ENCODE assay signal across 8 mouse cellular contexts in the genomic region with DNA sequence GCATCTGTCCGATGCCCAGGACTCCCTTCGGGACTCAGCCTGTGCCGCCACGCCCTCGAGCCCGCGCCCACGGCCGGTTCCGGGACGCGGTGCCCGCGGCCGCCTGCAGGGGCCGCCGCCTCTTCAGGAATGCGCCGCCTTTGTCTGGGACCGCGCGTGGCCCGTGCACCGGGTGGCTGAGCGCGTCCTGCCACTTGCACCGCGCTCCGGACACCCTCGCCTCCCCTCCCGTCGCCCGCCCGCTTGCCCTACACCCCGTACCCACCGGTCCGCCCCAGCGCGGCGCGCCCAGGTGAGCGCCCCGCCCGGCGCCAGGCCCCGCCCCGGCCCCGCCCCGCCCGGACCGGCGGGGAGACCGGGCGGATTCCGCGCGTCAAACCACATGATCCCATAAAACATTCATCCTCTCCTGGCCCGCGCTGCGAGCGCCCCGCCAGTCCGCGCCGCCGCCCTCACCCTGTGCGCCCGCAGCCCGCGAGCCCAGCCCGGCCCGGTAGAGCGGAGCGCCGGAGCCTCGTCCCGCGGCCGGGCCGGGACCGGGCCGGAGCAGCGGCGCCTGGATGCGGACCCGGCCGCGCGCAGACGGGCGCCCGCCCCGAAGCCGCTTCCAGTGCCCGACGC. TPM values are rescaled to one million over a fixed set of nuclear protein-coding genes. Genes with fewer than 3 reads are reported as not detected.
DNase-seq lines count a peak whose midpoint lies in the region; ATAC-seq and TF ChIP-seq lines count a peak whose summit lies in the region.

Rtn4r (plus strand) TSS at position 402 of the 621 bp plus-strand sequence.

- H3K4me3 ChIP-seq in ES-Bruce4 (ENCODE audit: low read depth, low read length): peak within 1 kb of the TSS; percentile 79
- peak within 1 kb of the TSS; percentile 57 for H3K4me3 ChIP-seq in embryonic facial prominence, embryonic 15.5 days (replicated peaks)

- H3K9ac ChIP-seq in ES-Bruce4 (ENCODE audit: low read depth, poor library complexity, severe bottlenecking): peak within 1 kb of the TSS; percentile 81
- H3K9ac ChIP-seq in embryonic facial prominence, embryonic 15.5 days: peak within 1 kb of the TSS; percentile 31

- H3K27ac ChIP-seq in ES-Bruce4 (ENCODE audit: insufficient read depth, low read length): no peak within 1 kb of the TSS
- H3K27ac ChIP-seq in embryonic facial prominence, embryonic 15.5 days (replicated peaks): no peak within 1 kb of the TSS

- no peak for TF ChIP-seq CTCF in ES-Bruce4 (IDR thresholded peaks at IDR 0.05; ENCODE audit: low read depth, low read length)

- no peak for TF ChIP-seq EP300 in ES-Bruce4 (IDR thresholded peaks at IDR 0.05; ENCODE audit: insufficient read depth, low read depth, low read length)

- H3K4me2 ChIP-seq in embryonic facial prominence, embryonic 15.5 days (replicated peaks): peak within 1 kb of the TSS; percentile 98

- no peaks in the 10 kb centered on the region for H3K4me1 ChIP-seq in ES-Bruce4 (ENCODE audit: control insufficient read depth, insufficient read depth, low read length)
- peaks cover 34% of the 10 kb centered on the region for H3K4me1 ChIP-seq in embryonic facial prominence, embryonic 15.5 days

- under 1% methylated on average over 82 of the region's 96 CpGs for WGBS in embryonic facial prominence, embryonic 15.5 days

- H3K36me3 ChIP-seq in ES-Bruce4 (ENCODE audit: control insufficient read depth, insufficient read depth, low read length, poor library complexity, severe bottlenecking): no peaks in the 10 kb centered on the region
- H3K36me3 ChIP-seq in embryonic facial prominence, embryonic 15.5 days: no peaks in the 10 kb centered on the region

- peak; percentile 65 to 78 for DNase-seq in adrenal gland, postnatal 36 days
- DNase-seq in layer of hippocampus, postnatal 10 days (ENCODE audit: low spot score in 2 of 2): peak; percentile 67 to 80
- peak; percentile 72 for DNase-seq in lung, postnatal 10 days
- DNase-seq in retina, postnatal 1 day: peak; percentile 74
- DNase-seq in natural killer cell, adult 2 months (ENCODE audit: low spot score in 2 of 2): no peak

- H3K9me3 ChIP-seq in ES-Bruce4 (replicated peaks; ENCODE audit: control insufficient read depth, insufficient read depth, low read length, poor library complexity, severe bottlenecking): no peaks in the 10 kb centered on the region
- no peaks in the 10 kb centered on the region for H3K9me3 ChIP-seq in embryonic facial prominence, embryonic 15.5 days (replicated peaks)

- ATAC-seq in embryonic facial prominence, embryonic 15.5 days (ENCODE audit: insufficient number of reproducible peaks, low FRiP score, low TSS enrichment, low read depth): peak; percentile 75
- ATAC-seq in hematopoietic stem cell, adult 5-6 weeks (replicated peaks in 1 of 2; ENCODE audit: insufficient read depth in 1 of 2, low FRiP score in 2 of 2, low TSS enrichment in 1 of 2, low read depth in 1 of 2, poor library complexity in 2 of 2, severe bottlenecking in 2 of 2): peak; percentile 35 to 43; a peak in 2 of 4 replicates

- no peak for TF ChIP-seq POLR2A in ES-Bruce4 (IDR thresholded peaks at IDR 0.05; ENCODE audit: insufficient read depth, low read length)

- H3K27me3 ChIP-seq in ES-Bruce4 (ENCODE audit: control insufficient read depth, insufficient read depth, low read length, poor library complexity, severe bottlenecking): peaks cover 7% of the 10 kb centered on the region
- peaks cover 33% of the 10 kb centered on the region for H3K27me3 ChIP-seq in embryonic facial prominence, embryonic 15.5 days

RNA-seq across cellular contexts. Expression of gene Rtn4r, which starts in this region (rescaled TPM):
- 2.2 TPM in 2 replicates for polyA plus RNA-seq in ES-Bruce4 (2011; ENCODE audit: insufficient read depth, insufficient read length, low read depth, missing spikeins)
- under 1 TPM in 1 of 2 experiments, not detected in 1; 0.20 TPM for total RNA-seq in adrenal gland, postnatal 36 days (2021)
- 7.4 and 7.9 TPM in 2 replicates for polyA plus RNA-seq in embryonic facial prominence, embryonic 15.5 days (2015; fragmentation: Nextera tagmentation; extraction: Ambion mirVana)
- total RNA-seq in hematopoietic stem cell, adult 5-6 weeks (2017): 0.19 TPM in 1 of 2 replicates, not detected in the other
- total RNA-seq in layer of hippocampus, postnatal 10 days (2021): 10 to 100 TPM; 76.3 to 78.0 TPM

Comparison
In these comparisons a context has a peak if more than half of its experiments do, and no peak if none do; other contexts are left out.
1. RNA of gene Rtn4r (total RNA-seq): 76.3 to 78.0 TPM in layer of hippocampus, postnatal 10 days; 0.20 TPM in adrenal gland, postnatal 36 days and 0.19 TPM in hematopoietic stem cell, adult 5-6 weeks; every median in the first group is over 10 times any median in the second.
2. Peak in DNase-seq in adrenal gland, postnatal 36 days; RNA of the gene not detected or under 1 TPM.
3. Peak in ATAC-seq in hematopoietic stem cell, adult 5-6 weeks; RNA of the gene not detected or under 1 TPM.
4. DNase-seq: peak in layer of hippocampus, postnatal 10 days (2 of 2), lung, postnatal 10 days (single experiment) and retina, postnatal 1 day (single experiment); none in natural killer cell, adult 2 months (0 of 2).